Mouse (Mus musculus): Measurements from ENCODE around the gene Palm2. TPM values are rescaled to one million over a fixed set of nuclear protein-coding genes. Genes with fewer than 3 reads are reported as not detected.
A peak's percentile ranks its signal among the peaks of the same experiment; 100 is the strongest.

Gene Palm2
- total RNA-seq, 2 experiments from 2014 or later = 61.6 to 70.7 TPM

DNA sequence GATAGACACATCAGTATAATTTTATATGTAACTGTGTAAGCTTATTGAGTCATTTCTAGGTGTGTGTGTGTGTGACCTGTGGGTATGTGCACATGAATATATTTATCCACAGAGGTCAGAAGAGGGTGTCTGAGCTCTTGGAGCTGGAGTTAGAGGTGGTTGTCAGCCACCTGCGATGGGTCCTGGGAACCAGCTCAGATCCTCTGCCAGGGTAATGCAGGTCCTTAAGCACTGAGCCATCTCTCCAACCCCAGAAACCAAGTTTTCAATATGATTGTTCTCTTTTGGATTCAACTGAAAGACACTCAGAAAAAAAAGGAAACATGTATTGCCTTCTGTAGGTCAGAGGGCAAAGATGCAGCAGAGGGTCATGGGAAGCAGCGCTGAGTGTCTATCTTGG is 248.3 kb downstream of the Palm2 start:
- intact Hi-C loops (cut with DNase I) = no loop called here
- DNase-seq (ENCODE audit: low spot score in 2 of 2) = no peak

DNA sequence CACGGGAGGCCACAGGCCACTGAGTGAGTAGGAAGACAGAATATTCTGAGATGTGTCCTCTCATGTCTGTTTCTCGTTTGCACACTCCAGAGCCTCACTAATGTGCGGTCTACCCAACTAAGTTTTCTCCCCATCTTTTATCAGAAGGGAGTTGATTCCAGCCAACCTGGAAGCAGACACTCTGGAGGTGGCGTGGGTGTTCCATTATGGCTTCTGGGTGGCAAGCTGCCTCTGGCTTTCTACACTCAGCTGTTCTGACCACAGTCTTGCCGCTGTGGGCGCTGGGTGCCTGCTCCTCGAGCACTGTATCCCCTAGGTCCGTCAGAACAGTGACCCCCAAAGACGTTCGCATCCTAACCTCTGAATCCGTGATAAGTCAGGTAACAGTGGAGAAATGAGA is 248.9 kb downstream of the Palm2 start:
- intact Hi-C loops (cut with DNase I) = no loop called here
- DNase-seq (ENCODE audit: low spot score in 2 of 2) = no peak

DNA sequence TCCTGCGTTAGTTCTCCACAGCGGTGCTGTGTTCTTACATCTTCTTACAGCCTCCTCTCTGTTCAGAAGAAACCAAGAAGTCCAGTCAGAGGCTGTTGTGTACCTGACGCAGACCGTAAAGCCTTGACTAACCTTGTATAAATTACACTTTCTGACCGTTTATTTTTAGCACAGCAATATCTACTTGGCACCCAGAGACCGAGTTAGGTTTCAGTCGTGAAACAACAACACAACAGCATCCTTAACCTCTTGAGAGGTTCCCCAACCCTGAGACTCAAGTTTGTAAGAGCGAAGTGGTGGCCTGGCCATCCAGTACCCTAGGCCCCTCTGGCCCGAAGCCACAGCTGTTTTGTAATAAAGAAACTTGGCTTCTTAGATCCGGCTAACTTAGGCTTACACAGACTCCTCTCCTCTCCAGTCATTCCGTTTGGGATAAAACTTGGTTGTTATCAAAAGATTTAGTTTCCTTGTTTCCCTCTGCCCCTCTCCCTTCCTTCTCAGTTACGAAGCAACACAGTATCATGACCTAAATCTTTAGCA is 250.7 kb downstream of the Palm2 start:
- DNase-seq (ENCODE audit: low spot score in 2 of 2) = no peak
- intact Hi-C loops (cut with DNase I) = no loop called here

DNA sequence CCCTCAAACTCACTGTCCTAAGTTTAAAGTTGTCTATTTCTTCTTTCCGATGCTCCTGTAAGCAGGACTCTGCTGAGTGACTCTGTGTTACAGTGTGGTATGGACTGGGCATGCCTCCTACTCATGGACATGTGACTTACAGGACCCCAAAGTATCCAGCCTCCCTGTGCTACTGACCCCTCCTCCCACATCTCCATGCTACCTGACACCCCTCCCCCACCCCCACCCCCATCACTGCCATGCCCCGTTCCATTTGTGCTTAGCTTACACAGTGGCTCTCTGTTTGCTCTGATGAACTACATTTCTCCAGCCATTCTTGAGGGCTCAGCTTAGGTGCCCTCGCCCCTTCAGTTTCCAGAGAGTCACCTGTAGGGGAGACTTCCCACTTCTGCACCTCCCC is 252.7 kb downstream of the Palm2 start:
- no peak for DNase-seq (ENCODE audit: low spot score in 2 of 2)
- intact Hi-C loops (cut with DNase I) = no loop called here

DNA sequence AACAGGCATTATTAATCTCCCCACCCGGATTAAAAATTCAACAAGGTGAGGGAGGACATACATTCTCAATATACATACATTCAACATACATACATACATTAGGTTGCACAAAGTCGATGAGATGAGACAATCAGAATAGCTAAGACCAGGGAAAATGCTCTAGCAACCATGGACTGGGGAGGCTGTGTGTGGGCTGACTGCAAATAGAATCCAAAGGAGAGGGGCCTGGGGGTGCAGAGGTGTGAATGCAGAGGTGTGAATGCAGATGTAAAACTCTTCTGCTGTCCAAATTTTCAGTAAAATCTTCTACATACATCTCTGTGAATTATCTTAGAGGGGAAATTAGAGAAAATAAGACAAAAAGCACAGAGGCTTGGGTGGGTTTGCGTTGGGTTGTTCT is 253.5 kb downstream of the Palm2 start:
- DNase-seq (ENCODE audit: low spot score in 2 of 2) = peak in 1 of 2 experiments; percentile 45
- intact Hi-C loops (cut with DNase I) = no loop called here

DNA sequence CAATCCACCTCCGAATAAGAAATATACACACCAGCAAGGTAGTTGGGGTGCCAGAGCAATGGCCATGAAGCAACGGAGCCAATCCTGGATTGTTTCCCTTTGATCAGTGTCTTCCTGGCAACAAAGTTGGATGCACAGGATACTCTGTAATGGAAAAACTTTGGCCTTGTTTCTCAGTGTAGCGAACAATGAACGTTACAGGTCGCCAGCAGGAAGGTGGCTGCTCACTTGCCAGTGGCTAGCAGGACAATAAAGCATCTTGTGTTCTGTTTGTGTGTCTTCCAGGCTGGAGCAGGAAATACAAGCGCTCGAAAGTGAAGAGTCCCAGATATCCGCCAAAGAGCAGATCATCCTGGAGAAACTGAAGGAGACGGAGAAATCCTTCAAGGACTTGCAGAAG is 254.1 kb downstream of the Palm2 start:
- DNase-seq (ENCODE audit: low spot score in 2 of 2) = no peak
- intact Hi-C loops (cut with DNase I) = no loop called here

DNA sequence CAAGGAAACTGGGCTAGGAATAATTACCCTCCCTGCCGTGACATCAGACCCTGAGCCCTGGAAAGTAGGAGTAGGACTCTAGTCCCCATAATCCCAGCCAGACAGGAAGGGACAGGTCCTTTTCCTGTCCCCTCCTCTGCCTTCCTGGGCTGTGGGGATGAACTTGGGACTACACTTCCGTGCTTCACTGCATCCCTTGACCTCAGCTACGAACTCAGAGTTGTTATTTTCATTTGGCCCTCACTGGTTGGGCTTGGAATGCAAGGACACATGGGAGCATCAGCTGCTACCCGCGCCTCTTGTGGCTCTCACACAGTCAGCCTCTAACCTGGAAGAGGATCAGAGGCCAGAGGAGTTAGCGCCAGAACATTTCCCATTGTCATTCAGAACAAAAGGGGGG is 256.0 kb downstream of the Palm2 start:
- intact Hi-C loops (cut with DNase I) = no loop called here
- no peak for DNase-seq (ENCODE audit: low spot score in 2 of 2)

DNA sequence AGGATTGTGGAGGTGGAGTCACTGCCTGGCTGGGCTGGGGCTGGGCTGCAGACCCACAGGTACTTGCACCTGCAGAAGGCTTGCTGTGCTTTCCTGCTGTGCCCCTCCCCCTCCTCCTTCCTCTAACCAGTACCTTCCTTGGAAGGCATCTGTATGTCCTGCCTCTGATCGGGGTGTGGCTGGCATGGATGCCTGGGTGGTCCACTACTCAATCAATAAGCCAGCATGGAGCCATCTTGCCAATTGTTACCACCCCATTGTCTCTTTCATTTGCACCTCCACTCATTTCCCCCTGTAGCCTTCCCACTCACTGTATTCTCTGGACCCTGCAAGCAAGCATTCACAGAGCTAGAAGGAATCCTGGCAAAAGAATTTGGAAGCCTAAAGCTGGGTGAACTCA is 256.8 kb downstream of the Palm2 start:
- DNase-seq (ENCODE audit: low spot score in 2 of 2) = no peak
- intact Hi-C loops (cut with DNase I) = no loop called here

DNA sequence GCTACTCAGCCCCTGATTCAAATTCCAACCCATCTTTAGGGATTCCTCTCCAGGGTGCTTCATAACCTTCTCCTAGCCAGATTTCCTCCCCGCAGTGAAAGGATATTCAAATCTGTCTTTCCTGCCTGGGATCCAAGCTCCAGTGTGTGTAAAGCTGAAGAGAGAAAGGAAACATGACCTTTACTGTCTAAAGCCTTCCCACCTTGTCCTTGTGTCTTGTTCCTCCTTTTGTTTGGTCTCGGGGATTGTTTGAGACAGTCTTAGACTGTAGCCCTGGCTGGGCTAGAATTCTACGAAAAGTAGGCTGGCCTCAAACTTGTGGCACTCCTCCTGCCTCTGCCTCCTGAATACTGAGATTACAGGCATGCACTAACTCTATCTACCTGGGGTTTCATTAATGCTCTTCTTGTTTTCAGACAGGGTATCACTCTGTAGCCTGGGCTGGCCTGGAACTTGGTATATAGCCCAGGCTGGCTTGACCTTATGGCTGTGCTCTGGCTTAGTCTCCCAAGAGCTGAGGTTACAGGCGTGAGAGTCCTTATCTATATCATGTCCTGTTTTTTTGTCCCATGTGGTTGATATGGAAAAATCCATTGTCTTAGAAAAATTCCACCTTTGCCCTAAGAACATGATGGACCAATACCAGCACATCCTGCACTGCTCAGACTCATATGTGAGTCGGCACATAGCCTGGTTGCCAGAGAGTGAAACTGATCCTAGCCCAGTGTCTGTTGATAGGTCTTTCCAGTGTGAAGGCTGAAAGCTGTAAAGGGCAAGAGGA is 260.5 kb downstream of the Palm2 start:
- intact Hi-C loops (cut with DNase I) = no loop called here
- no peak for DNase-seq (ENCODE audit: low spot score in 2 of 2)

DNA sequence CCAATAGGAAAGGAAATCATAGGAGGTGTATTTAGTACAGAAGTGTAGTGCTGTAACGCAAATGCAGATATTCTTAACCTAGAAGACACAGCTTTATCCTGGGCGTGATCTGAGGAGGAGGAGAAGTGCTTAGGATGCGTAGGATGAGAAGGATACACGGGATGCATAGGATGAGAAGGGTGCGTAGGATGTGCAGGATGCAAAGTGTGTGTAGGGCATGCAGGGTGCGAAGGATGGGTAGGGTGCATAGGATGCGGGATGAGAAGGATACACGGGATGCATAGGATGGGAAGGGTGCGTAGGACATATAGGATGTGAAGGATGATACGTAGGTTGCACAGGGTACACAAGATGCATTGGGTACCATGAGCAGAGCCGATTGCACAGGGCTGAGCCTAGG is 262.9 kb downstream of the Palm2 start:
- DNase-seq (ENCODE audit: low spot score in 2 of 2) = no peak
- intact Hi-C loops (cut with DNase I) = no loop called here

DNA sequence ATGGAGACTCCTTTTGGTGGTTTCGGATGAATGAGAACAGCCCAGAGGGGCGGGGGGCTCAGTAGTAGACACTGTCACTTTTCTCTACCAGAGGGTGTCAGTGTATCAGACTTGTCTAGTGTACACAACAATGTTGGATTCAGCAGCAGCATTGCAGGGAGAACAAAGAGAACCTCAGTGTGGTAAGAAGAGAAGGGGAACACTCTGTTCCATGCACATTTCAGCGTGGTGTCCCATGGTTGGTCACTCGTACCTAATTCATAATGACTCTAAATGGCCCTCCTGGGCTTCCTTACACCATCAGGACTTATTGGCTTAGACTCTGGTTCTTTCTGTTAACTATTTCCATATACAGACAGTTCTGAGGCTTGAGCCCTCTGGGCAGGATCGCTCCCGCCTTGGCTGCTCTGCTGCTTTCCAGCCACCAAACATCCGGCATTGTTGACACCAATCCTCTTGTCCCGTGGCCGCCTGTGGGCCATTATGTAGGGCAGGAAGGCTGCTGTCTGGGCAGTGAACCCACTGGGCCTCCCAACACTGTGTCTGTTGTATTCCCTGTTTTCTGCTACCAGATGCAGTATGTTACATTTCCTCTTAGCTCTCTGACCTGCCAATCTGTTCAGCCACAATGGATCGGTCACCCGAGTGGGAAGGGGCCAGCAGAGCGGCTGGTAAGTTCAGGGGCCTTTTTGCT is 264.0 kb downstream of the Palm2 start:
- intact Hi-C loops (cut with DNase I) = no loop called here
- DNase-seq (ENCODE audit: low spot score in 2 of 2) = peak in 1 of 2 experiments; percentile 47

DNA sequence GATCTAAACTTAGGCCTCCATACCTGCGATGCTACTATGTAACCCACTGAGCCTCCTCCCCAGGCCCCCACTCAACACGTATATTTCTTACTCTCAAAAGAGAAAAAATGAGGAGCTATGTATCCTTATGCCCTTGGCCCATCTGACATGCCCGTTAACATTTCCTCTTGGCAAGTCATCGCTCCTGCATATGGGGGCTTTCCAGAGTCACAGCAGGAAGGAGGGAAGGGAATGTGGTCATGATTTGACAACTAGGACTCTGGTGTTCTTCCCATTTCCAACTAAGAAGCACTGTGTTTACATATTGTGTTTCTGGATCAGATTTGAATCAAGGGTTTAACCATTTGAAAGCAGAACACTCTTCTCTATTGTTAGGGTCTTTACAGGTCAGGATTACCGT is 267.5 kb downstream of the Palm2 start:
- intact Hi-C loops (cut with DNase I) = no loop called here
- no peak for DNase-seq (ENCODE audit: low spot score in 2 of 2)

DNA sequence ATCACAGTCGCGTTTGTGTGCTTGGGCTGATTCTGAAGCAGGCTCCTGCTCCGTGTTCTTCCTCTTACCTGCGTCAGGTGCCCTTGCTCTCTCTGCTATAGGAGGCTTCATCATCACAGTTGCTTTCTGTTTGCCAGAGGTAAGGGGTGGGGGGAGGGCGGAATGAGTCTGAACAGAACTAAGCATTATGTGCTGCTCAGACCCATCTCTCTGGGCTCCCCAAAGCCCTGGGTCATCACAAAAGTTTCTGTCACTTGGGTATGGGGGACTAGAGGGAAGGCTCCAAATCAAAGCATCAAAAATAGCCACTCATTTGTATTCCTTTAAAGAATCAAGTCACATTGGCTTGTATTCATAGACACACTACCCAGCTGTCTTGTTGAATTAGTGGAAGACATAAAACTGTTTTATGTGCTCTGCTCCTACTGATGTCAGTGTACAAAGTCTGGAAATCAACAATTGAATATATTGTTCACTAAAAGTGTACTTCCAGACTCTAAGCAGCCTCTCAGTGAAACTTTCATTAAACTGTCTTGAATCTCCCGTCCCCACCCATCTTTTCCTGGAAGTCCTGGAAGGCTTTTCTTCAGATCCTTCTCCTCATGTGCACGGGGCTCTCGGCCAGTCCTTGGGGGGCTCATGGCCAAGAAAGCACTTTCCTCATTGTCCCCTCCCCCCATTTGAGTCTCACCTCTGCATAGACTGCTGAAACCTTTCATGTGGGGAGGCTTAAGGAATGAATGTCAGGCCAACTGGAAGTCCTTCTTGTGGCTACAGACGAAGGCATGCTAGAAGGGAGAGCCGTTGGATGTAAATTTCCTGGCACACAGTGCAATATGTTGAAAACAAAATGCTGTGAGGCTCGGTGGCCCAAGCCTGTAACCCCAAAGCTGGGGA is 269.8 kb downstream of the Palm2 start:
- no peak for DNase-seq (ENCODE audit: low spot score in 2 of 2)
- intact Hi-C loops (cut with DNase I) = no loop called here

DNA sequence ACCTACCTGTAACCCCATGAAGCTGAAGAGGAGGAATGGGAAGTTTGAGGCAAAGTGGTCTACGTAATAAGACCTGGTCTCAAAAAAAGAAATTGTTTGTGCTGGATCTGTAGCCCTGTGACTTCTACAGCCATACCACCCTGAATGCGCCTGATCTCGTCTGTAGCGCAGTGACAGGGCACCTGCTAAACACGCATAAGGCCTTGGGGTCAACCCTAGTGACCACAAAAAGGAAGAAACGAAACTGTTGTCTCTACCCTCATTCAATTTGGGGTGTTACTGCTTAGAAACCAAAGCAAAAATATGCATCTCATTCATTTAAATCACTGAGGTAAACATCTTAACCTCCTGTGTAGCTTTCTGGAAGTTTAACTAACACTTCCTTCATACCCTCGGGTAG is 270.5 kb downstream of the Palm2 start:
- DNase-seq (ENCODE audit: low spot score in 2 of 2) = no peak
- intact Hi-C loops (cut with DNase I) = no loop called here

DNA sequence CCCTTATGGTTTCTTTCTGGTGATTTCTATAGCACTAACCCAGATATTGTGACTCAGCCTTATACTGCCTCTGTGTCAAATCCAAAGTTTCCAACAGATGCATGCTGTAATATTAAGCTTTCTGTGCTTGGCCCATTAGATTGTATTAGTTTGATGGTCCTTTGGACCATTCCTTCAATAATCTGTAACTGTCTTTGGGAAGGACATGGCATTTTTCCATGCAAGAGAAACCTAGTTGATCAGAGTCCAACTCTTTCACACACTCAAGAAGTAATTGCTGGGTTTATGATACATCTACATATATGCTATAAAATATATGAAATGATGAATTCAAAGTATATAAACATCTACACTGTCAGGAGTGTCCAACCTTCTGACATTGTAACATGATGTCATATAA is 281.8 kb downstream of the Palm2 start:
- no peak for DNase-seq (ENCODE audit: low spot score in 2 of 2)
- intact Hi-C loops (cut with DNase I) = no loop called here

DNA sequence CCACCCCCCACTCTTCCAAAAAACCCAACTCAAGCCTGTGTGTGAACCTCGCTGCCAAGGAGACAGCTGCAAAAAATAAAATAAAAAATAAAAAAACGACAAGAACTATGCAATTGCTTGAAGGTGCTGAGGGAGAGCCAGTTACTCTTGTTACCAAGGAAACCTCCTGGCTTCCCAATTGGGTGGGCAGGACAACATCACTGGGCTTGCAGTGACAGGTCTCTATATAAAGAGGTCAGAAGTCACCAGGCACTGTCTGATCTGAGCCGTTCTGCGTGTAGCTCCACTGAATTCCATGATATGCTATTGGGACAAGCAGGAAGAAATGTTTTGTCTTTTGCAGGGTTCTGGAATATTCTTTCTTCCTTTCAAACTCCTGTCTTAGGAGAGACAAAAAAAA is 282.7 kb downstream of the Palm2 start:
- intact Hi-C loops (cut with DNase I) = no loop called here

DNA sequence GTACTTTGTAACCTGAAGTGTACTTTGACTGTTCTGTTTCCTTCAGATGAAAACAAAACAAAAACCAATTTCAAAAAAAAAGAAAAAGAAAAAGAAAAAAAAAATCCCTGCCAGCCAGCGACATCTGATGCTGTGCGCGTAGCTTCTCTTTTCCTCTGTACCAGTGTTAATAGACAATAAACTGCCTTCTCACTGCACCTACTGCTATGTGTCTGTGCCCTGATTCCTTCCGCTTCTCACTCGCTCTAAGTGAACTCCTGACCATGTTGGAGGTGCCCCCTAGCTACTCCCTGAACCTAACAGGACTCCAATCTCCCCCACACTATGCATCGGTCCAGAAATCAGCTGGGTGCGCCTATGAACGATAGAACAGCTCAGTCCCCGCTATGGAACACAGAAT is 283.3 kb downstream of the Palm2 start, which contains the start of gene Akap2:
Gene Akap2, plus strand, starts transcription at position 304 of the 400 bp plus-strand sequence.
- intact Hi-C loops (cut with DNase I) = no loop called here
- DNase-seq (ENCODE audit: low spot score in 2 of 2) = no peak

More for the DNA sequence above, 282.7 kb downstream of the Palm2 start:
- DNase-seq (ENCODE audit: low spot score in 2 of 2) = peak in 1 of 2 experiments; percentile 42

DNA sequence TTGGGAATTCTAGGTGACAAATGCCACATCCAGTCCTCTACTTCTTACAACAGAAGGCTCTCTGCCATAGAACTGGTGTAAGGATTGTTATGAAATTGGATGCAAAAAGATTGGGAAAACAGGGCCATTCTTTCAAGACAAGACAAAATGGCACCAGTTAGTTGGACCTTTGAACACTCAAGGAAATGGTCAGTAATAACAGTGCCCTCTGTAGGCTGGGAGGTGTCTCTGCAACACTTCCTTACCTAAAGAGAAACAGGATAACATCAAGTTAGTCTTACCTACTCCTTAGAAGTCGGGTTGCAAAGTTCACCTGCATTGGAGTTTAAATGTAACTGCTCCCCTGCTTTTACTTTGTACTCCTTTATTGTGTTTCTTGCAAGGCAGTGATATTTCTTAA is 285.3 kb downstream of the Palm2 start:
- intact Hi-C loops (cut with DNase I) = no loop called here

DNA sequence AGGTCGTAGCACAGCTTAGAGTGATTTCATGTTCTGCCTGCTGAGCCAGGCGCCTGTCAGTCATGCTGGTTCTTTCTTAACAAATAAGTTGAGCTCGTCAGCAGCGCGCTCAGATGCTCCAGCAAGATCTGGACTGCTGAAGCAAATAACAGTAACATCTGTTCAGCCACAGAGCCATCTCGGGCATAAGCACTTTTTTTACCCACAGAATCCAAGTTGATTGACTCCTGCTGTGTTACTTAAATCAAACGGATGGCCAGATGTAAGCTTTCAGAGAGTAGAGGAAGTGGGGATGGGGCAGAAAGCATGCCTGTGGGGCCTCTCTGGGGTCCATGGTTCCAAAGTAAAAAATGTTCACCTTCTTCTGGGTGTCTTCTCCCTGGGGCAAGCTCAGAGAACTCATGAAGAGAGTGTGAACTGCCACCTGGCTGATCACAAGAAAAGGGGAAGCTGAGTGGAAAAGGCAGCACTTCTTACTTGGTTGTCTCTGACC is 286.9 kb downstream of the Palm2 start:
- intact Hi-C loops (cut with DNase I) = no loop called here
- no peak for DNase-seq (ENCODE audit: low spot score in 2 of 2)

More for the DNA sequence above, 285.3 kb downstream of the Palm2 start:
- DNase-seq (ENCODE audit: low spot score in 2 of 2) = no peak

DNA sequence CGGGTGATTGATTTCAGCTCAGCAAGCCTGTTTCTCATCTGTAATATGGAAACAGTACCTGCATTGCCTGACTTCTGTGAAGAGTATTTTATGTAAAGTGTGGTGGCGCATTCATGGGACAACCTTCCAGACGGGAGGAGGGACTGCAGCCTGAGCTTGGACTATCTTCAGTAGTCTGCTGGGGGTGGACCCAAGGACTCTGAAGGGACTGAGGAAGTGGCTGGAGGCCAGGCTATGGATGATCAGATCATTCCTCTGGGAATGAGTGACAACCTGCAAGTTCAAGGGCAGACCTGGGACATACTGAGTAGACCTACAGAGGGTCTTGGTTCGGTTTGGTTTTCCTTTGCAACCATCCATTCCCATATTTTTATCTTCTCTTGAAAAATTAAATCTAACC is 288.2 kb downstream of the Palm2 start:
- no peak for DNase-seq (ENCODE audit: low spot score in 2 of 2)

More for the DNA sequence above, 288.2 kb downstream of the Palm2 start:
- intact Hi-C loops (cut with DNase I) = no loop called here
